Mouse (Mus musculus) testis, postnatal 14 days (tissue): ENCODE measurements at regions not wholly inside any gene's neighbourhood (a gene's known extent, or its start where the extent isn't known, plus 50 kb on each side); places are given as distances from the start of the nearest gene placed in this dataset.

Experiments
- DNase-seq: peaks from one replicate; pipeline ENCODE4 v3.0.0; 2021; ENCODE audit warnings: low spot score

DNA sequence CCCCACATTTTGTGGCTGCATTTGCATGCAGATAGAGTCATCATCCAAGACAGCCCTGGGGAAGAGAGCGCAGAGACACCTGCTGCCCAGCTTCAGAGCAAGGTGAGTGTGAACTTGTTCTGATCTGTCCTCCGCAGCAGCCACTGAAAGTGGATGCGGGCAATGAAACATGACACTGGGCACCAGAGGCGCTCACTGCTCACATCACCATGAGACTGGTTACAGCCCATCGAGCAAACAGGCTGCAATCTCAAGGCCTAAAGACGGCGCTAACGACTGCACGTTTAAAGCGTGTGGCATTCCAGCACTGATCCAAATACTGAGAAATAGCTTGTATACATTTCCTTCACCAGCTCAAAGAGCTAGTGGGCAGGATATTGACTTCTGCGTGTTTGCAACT is 65.8 kb downstream of the Barhl2 start:
- no peak for DNase-seq

DNA sequence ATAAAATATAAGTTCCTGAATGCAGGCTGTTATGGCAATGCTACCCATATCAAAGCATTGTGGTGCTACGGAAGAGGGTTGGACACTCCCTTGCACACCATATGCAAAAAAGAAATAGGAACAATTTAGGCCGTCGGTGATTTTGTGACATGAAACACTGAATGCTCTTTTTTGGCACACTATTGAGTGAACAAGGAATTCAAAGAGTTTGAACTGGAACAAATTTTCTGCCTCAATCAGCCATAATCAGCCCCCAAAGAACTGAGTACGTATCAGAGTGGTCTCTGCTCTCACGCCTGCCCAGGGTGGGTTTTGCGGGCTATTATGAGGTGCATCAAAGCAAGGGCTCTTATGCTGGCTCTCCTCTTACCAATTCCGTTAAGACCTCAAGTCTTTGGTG is 71.3 kb downstream of the Barhl2 start:
- DNase-seq: no peak

DNA sequence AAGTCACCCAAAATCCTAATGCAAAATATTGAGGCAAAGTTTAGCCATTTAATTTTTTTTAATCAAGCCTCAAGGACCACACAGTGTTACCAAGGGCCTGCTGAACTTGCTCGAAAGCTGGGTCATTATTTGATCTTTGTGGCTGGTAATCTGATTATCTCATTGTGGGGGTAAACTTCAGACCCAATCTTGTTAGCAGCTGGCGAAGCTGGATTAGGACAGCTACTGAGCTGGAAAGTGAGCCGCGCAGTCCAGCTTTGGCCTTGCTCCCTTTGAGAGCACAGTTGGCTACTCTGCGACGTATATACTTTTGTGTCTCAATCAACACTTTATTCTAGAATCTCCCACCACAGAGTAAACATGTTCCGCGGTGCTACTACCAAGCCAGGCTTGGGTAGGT is 72.1 kb downstream of the Barhl2 start:
- DNase-seq: no peak

GRCm38 (mm10) chr5:106385219-106385618 is 72.7 kb downstream of the Barhl2 start:
- DNase-seq: no peak

DNA sequence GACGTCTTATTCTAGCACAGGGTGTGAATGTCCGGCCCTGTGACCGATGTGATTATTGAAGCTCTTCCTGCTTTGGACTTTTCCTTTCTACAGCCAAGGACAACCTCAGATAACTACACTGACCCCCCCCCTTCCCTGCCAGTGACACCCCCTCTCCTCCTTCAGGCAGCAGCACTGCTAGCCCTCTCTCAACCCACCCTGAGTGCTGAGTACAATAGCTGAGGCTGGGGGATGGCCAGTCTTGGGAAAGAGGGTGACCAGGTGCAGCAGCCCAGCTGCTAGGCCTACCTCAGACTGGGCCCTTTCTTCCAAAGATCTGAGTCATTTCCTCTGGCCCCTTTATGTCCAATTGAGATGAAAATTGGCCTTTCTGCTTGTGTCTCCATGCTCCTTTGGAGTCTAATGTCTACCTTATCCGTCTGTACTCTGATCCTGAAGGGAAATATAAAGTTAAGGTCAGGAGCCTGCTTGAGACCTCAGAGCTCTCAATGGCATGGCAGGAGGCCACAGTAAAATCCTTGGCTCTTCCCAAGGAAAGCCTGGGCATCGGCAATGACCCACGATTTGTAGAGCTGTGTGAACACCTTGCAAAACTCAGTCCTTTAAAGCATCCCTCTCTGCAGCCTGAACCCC is 73.7 kb downstream of the Barhl2 start:
- DNase-seq: no peak

GRCm38 (mm10) chr5:106381919-106382318 is 76.0 kb downstream of the Barhl2 start:
- DNase-seq: no peak

DNA sequence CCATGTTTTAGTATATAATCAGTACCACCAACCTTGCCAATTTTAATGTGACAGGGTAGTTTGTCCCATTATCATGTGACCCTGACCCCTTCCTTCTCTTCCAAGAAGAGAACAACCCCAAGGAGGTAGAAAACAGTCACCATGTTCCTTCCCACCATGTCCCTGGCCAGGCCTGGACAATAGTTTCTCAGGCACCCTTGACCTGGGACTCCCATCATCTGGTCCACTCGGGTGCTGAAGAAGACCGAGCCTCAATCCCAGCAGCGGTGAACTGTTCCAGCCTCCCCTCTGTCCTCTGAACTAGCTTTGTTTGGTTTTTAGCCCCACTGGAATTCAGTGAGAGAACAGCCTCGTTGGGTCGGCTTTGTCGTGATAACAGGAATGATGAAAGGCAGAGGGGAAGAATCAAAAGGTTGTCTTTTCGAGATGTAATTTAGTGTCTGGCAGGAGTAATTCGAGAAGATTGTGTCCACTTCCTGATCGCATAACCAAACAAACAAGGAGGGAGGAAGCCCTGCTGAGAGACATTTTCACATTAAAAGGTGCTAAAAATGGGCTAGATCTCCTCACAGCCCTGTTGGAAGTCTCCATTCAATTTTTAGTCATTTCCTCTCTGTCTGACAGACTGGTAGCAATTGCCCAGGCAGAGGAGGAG is 77.2 kb downstream of the Barhl2 start:
- no peak for DNase-seq

DNA sequence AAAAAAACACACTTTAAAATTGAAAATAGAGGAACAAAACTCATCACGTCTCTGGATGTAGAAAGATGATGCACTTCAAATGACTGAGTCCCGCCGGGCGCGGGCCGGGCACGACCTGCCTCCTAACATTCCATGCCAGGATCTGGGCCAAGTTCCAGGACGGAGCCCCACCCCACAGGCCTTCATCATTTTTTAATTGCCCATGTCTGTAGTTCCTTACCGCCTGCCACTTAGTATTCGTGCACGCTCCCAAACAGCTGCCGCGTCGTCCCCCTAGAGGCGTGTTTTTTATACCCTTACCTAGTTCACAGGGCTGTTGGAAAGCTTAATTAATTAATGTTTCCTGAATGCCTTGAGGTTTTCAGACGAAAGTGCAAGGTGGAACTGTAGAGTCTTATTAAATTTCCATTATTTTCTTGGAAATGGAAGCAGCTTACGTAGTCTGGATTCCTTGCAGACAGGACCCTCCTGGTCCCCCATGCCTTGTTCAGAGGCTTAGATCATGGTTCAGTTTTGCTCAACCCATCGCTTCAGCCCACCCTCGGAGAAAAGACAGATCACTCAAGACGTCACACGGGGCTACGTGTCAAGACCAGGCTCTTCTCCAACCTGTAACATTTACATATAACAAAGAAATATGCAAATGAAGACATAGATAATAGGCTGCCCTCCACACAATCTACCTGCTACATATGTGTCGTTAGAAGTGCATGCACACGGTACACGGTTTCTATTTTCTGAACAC is 81.0 kb downstream of the Barhl2 start:
- DNase-seq: no peak

- DNase-seq: no peak
Observed at GRCm38 (mm10) chr5:106367831-106368230, 90.1 kb downstream of the Barhl2 start.

DNA sequence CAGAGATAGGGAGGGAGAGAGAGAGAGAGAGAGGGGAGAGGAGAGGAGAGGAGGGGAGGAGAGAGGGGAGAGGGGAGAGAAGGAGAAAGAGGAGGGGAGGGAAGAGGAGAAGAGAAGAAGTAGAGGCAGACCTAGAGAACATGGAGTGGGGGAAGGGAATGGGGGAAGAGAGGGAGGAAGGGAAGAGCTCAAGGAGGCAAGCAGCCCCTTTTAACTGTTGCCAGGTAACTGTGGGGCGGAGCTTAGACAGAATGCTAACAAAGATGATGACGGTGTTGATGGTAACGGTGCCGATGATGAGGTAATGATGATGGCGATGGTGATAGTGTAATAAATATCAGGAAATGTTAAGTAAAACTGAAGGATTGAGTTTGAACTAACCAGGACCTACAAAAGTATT is 90.7 kb downstream of the Barhl2 start:
- DNase-seq: no peak

- no peak for DNase-seq
Observed at GRCm38 (mm10) chr5:106366006-106366405, 92.0 kb downstream of the Barhl2 start.

DNA sequence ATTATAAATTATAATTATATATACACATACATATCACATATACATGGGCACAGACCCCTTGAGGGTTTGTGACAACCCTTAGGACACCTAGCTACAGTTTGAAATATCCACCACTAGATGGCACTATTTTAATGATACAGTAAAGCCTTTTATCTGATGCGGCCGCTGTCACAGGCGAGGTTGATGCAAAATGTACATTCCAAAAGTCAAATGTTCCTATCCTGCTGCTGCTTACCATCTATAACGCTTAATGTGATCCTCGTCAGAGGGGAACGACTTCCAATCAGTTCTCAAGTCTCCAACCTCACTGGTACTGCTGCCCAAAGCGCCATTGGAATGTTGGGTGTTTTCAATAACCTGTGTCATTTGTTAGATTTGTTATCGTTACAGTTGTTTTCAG is 92.9 kb downstream of the Barhl2 start:
- no peak for DNase-seq

DNA sequence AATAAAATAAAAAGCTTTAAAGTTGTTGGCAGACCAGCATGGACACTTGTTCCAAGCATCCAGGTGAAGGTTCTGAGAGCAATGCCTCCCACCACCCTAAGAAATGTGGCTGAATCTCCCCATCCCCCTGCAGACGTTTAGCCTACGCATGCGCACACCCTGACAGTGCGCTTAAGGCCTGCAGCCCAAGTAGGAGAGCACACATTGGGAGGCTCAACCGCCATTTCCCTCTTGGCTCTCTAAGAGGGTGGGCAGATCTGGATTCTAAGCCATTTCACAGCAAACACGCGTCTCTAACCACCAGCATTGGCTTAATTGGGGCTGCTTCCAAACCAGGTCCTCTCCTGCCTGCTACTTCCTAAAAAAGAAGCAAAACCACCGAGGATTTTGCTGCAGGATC is 106.6 kb downstream of the Barhl2 start:
- peak; percentile 21 for DNase-seq

GRCm38 (mm10) chr5:106349851-106350515 is 108.0 kb downstream of the Barhl2 start:
- DNase-seq: no peak

DNA sequence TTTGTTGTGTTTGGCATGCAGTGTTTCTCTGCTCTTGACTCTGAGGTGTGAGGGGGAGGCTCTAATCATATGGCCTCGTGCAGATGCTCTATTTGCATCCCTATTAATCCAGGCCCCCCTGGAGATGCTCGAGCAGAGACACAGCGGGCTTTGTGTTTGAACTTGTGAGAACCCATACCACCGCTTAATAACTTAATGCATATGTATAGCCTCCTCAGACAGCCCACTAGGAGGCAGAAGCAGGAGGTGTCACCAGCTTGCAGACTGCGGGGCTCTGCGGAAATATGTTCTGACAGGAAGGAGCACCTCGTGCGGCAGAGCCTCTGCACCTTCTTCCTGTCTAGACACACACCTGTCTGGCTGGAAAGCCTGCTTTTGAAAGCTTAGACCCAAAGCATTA is 113.7 kb downstream of the Barhl2 start:
- DNase-seq: no peak

- no peak for DNase-seq
Observed at GRCm38 (mm10) chr5:106343601-106344000, 114.4 kb downstream of the Barhl2 start.

GRCm38 (mm10) chr5:106341361-106341760 is 116.6 kb downstream of the Barhl2 start:
- DNase-seq: no peak

GRCm38 (mm10) chr5:106335639-106336038 is 122.3 kb downstream of the Barhl2 start:
- no peak for DNase-seq

DNA sequence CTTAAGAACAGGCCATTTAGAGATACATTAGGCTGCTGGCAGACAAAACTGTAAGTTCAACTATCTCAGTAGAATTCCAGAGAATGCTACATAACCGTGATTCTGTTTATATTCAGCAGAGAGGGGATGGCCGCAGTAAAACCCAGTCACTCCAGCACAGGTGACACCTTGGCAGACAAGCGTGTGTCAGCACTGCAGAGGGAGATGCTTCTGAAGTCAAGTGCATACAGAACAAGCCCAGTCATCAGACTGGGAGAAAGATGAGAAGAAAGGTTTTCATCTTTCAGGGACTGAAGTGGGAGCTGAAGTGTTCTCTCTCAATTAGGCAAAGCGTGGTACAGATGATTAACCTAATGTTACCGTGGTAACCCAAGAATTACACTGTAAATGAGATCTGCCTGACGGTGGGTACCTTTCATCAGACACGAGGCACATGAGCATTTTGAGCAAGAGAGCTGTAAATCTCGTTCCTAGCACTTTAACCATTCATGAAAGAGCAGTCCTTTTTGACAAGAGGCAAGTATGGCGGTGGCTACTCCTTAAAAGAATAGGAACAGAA is 130.3 kb downstream of the Barhl2 start:
- DNase-seq: no peak

- DNase-seq: no peak
Observed at GRCm38 (mm10) chr5:106322574-106323215, 135.3 kb downstream of the Barhl2 start.

DNA sequence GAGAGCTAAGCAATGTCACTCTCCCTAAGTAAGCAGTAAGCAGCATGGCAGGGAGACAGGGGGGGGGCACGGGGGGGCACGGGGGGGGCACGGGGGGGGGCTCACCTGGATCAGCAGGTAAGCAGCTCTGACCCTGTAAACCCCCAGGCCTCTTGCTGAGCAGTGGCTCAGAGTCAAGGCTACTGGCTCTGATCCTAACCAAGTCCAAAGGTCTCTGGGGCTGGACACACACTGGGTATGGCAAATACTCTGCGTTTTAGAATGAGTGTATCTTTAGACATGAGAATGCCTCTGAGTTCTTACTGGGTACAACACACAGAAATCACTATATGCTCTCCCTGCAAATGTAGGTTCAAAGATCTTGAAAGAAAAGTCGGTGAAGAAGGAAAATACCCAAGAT is 136.5 kb downstream of the Barhl2 start:
- no peak for DNase-seq

DNA sequence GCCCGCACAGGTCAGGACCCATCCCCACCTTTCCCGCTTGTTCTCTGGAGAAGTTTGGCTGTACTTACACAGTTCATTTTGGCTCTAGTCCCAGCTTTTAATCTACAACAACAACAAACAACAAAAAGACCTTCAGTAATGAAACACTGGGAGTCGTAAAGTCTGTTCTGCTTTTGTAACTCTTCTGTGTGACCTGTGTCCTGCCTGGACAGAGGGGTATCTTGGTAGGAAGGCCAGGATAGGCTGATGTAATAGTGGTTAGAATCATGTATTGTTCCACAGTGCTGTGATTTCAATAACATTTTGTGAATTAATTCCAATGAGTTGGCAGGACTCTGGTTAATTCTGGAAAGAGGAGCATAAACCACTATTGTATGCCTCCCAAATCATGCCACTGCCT is 136.9 kb downstream of the Barhl2 start:
- DNase-seq: no peak
